Mouse (Mus musculus): ENCODE measurements around the gene Lipc.

Lipc gene

DNA sequence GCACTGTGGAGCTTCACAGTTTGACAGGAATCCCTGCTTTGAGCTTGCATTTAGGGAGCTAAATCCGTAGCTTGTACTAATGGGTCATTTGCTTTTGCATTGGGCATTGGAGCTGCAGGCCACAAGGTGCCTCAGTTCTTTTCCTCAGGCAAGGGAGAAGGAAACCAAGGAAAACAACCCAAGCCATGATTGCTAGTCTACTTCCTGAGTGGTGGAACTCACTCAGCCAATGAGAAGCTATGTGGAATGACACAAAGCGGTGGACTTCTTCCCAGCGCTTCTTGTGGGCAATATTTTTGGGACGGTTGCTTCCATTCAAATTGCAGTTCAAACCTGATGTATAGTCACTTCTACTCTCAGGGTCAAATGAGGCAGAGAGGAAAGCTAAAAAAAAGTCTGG, at the start of gene Lipc:
Gene Lipc (minus strand): TSS at position 101 of the 400 bp plus-strand sequence.
- DNase-seq (ENCODE audit: low spot score) = no peak

DNA sequence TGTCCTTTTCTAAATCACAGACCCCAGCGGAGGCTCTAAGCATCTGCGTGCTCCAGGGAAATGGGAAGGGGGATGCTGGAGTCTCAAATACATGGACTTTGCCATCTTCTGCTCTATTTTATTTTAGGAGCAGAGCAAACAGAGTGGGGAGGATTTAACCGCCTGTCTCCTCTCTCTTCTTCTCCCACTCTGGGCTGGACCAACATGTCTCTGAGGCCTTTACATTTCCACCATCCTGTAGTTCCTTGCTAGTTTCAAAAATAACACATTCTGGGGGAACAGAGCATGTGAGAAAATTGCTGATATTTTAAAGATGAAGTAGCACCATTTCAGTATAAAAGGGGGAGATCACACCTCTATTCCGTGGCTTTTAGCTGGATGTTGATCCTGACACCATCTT, 47.1 kb upstream of the Lipc start:
- no peak for DNase-seq (ENCODE audit: low spot score)

DNA sequence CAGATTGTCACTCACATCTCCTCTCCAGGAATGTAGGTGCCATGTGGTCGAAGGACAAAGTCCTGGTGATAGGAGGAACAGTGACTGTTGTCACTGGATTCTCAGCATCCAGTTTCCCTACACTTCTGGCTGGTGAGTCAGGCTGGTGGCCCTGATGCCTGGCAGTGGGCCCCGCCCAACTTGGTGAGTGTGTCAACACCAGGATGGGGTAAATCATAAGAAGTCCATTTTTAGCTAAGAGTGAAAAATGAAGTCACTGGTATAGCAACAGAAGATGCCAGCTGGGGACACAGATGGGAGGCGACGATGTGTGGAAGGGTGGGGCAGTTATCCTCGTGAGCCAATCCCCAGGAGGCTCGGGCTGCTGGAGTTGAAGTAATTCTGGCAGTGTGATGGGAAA, 46.7 kb upstream of the Lipc start:
- DNase-seq (ENCODE audit: low spot score) = no peak

DNA sequence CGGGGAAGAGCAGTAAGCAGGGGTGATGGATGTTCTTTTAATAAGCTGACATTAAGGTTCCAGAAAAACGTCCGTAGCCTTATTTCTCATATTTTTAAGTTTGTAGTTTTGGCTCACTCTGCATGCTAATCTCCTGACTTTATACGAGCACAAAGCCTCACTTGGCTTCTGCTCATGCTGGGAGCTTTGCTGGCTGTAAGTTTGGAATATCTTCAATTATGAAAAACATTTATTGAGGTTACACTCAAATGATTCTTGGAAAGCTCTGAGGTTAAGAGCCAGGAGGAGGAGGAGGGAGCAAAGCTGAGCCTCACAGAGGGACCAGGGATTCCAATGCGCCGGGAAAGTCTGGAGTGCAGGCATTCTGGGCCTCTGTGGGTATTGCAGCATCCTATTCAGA, 41.3 kb upstream of the Lipc start:
- peak; percentile 5 for DNase-seq (ENCODE audit: low spot score)

DNA sequence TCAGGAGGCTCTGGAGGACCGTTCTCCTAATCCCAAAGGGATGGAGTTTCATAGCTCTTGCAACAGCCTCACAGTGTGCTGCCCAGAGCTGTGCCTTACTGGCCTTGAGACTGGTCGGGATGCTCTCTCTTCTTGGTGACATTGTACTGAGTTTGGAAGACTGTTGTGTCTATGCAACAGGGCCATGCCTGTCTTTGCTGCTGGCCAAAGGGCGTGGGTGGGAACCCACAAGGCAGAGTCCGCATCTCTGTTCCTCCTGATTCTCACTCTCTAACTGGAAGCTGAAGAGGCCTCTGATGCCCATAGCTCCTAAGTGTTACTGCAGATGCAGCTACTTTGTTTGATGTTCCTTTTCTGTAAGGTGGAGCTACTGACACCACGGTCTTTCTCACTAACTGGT, 39.4 kb upstream of the Lipc start:
- no peak for DNase-seq (ENCODE audit: low spot score)

DNA sequence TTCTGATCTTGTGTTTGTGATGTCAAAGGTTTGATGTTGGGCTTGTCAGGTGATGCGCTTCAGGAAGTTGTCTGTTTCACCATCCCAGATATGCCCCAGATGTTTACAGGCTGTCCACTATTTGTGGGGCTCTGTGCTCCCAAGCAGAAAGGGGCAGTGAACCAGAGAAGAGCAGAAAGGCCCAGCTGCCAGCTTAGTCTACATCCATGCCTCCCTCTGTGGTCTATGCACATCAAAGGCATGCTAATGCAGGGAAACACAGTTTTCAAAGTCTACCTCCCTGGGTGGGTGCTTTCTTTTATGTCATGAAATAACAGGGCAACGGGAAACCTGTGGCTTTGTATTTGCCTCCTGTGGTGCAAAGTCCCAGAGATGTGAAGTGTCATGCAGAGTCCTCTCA, 35.2 kb upstream of the Lipc start:
- no peak for DNase-seq (ENCODE audit: low spot score)

DNA sequence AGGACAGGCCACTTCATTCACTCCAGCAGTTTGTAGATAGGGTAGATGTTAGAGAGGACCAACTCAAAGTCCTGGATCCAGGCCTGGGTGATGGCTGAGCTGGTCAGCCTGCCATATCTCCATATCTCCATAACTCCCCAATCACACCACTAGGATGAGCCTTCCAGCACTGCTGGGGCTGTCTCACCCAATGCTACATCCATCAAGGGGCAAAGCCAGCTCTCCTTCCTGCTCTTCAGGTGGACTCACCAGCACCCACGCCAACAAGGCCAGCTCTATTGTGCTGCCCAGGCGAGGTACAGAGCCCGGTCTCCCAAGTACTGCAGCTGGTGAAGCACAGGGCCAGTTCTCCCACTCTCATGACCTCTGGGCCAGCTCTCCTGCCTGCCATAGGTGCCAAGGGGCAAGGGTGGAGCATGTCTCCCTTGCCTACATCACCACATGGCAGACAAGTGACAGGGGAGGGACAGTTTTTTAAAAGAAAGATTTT, 31.0 kb upstream of the Lipc start:
- DNase-seq (ENCODE audit: low spot score) = no peak

DNA sequence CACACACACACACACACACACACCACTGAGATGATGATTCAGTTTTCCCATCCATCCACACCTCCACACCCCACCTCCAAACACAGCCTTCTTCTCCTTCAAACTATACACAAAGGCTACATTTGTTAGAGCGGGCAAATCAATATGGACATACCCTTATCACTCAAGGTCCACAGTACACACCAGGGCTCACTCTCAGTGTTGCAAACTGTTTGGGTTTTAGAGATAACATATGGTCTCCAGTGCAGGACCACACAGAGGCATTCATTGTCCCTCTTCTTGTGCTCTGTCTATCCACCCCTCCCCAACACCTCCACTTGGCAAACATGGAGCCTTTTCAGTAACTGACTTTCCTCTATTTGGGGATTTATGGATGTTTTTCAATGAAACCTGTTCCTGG, 29.7 kb upstream of the Lipc start:
- DNase-seq (ENCODE audit: low spot score) = no peak

DNA sequence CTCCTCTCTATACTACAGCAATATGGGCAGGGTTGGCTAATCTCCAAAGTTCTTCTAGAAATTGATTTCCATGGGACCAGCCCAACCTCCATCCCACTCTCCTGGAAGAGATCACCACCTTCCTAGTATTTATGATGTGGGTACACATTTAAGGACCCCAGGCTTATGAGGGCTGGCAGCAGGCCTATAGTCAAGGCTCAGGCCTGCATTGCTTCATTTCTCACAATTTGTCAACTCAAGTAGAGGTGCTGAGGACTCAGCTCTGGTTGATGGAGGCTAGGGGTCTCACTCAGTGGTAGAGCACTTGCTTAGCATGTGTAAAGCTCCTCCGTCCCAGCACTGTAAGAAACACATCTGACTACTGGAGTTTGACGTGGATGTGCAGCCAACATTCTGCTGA, 27.6 kb upstream of the Lipc start:
- no peak for DNase-seq (ENCODE audit: low spot score)

DNA sequence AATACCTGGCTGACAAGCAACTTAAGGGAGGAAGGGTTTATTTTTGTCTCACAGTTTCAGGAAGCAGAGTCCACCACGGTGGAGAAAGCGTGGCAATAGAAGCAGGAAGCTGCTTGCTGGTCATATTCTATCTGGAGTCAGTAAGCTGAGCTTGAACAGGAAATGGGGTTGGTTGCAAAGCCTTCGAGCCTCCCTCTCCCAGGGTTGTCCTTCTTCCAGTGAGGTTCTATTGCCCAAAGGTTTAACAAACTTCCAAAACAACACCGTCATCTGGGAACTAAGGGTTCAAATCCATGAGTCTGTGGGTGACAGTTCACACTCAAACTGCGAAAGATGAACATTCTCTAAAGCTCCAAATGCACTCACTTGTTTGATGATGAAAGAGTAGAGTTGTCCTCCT, 27.1 kb upstream of the Lipc start:
- no peak for DNase-seq (ENCODE audit: low spot score)

DNA sequence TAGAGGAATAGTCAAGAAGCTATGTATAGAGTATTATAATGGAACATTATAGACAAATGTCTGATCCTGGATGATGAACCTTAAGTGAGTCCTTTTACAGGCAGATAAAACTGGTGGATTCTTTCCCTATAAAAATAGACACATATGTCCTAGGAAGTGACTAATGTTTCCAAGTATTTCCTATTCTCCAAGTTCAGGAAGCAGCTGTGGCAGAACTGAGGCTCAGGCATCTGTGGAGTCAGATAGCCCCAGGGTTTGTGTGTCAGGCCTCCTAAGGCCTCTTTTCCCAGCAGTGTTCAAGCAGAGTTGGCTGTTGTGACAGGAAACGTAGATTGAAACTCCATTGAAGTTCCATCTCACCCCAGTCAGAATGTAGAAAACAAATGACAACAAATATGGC, 25.4 kb upstream of the Lipc start:
- DNase-seq (ENCODE audit: low spot score) = peak; percentile 36

DNA sequence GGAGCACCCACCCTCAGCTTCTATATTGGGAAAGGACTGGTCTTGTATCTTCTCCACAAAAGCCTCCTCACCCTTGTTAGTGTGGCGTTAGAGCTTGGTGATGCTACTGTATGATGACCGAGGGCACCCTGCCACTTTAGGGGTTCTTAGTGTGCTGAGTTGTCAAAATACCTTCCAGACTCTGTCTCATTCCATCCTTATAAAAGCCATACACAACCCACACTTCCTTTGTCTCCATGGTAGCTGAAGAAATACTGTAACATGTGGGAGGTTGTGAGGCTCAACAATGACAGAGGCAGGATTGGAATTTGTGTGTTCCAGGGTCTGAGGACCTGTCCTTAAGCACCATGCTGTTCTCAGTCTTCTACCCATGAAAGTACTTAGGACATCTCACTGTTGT, 23.9 kb upstream of the Lipc start:
- no peak for DNase-seq (ENCODE audit: low spot score)

DNA sequence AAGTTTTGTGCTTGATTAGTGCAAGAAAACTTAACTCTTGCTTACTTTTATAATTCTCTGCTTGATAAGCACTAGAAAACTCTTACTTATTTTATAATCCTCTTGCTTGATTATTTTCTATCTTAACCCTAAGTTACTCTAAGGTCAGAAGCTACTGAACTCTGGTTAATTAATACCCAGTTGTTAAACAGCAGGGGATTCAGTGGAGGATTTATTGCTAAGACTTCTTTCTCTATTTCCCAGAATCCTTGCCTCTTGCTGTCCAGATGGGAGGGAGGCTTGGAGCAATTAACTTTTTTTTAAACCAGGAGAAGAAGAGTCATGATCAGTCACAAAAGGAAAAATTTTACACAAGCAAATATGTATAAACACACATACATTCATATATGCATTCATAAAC, 21.3 kb upstream of the Lipc start:
- no peak for DNase-seq (ENCODE audit: low spot score)

DNA sequence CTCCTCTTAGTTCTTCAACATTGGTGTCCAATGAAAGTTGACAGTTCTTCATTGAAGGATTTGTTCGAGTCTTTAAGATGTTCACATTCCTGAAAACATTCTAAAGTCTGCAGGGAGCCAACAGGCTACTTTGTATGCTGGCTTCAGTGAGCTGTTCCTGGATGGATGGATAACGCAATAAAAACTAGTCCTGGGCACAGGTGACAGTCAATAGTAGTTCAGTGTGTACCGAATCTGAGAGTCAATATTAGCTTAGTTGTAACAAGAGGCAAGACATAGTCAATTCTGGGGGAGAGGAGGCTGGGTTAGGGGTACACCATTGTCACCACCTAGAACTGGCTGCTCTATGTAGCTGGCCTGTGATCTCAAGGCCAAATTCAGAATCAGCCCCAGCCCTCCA, 17.2 kb upstream of the Lipc start:
- no peak for DNase-seq (ENCODE audit: low spot score)

DNA sequence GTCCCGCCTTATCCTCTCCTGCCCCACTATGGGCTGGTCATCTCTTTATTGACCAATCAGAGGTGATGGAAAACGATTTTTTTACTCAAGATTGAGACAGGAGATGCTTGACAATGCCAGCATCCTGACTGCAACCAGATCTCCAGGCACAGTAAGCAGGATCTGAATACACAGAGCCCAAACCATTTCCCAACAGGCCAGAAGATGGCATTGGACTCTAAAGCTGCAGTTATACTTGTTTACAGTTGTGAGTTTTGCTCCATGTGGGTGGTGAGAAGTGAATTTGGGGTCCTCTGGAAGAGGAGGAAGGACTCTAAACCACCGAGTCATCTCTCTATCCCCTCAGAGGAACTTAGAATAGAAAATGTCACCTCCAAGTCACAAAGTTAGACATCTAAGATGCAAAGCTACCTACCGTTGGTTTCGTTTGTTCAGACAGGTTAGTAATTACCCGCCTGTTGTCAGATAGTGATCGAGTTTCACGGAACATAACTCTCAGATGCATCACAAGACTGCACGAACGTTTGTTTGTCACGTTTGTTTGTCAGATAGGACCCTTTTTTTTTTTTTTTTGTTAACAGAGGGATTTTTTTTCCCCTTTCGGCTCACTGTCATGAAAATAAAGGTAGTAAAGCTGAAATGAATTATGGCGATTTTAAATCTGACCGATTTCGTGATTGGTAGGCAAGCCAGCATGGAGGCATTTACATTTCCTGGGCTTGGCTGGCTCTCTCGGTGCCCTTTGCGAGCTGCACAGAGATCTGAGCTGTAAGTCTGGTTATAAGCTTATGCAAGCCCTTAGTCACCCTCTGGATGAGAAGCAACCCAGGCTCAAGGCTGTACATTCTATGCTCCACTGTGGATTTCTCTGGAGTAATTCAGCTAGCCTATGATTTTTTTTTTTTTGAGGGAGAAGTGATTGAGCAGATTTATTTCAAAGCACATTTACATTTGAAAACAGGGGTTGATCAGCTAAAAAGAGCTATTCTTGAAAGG, 14.3 kb upstream of the Lipc start:
- DNase-seq (ENCODE audit: low spot score) = no peak

DNA sequence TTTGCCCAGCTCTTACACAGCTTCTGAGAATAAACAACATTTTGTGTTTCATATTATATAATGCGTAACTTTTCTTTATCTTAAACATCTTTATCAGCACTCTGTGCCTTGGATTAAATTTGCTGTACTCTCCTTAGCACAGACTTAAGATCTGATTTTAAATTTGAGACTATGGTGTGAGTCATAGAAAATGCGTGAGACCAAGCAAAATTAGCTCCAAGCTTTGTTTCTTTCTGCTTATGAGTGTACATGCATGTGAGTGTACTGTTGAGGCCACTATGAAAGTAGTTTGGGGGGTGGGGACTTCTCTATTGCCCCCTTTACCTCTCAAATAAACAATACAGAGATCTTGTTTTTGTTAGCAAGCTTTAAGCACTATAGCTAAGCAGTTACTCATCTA, 13.4 kb upstream of the Lipc start:
- no peak for DNase-seq (ENCODE audit: low spot score)

DNA sequence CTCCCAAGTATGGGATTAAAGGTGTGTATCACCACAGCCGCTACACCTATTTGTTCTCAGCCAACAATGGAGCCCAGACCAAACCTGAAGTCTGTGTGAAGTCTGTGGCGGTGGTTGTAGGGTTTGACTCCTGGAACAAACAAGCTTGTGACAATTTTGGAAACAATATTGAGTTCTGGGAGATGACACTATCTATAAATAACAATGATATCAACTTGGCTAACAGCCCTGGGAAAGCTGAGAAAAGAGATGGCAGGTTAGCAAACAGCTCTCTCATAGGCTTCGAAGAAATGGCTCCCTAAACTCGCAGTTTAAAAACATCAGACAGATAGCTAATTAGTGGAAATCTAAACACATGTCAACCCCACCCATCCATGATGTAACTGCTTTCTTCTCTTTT, 13.0 kb upstream of the Lipc start:
- no peak for DNase-seq (ENCODE audit: low spot score)

DNA sequence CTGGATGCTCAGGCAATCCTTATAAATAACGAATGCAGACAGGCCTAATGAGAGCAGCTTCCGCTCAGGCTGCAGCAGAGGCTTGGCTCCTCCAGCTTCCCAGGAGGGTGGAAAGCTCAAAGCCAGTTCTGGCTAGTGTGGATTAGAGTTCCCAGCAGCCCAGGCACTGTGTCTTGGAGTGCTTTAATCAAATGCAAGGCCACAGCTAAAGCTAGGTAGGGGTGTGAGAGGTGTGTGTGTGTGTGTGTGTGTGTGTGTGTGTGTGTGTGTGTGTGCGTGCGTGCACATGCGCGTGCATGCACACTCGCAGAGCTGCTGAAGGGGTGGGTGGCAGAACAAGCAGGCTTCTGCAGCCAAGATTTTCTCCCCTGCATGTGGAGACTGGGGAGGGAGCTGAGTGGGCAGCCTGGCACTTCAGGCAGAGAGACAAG, 11.4 kb upstream of the Lipc start:
- DNase-seq (ENCODE audit: low spot score) = no peak

DNA sequence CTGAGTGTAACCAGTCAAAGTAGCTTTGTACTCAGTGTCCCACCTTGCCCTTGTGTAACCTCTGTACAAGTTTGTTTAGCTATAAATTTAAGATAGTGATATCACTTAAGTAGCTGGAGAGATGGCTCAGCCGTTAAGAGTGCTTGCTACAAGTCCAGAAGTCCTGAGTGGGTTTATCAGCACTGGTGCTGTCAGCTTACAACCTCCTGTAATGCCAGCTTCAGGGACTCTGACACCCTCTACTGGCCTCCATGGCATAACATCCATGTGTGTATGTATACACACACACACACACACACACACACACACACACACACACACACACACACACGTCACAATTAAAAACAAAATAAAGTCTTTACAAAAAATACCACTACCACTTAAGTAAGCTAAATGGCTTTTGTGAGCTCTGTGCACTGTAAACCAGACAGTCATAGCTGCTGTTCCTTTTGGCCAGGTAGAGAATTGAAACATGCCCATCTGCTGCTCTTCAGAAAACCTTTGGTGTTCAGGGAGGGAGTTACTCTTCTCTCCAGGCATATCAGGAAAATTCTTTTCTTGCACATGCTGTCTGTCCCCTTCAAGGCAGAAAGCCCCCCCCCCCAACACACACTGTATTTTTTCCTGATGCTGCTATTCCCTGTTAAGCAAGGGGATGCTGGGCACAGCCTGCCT, 10.9 kb upstream of the Lipc start:
- no peak for DNase-seq (ENCODE audit: low spot score)

DNA sequence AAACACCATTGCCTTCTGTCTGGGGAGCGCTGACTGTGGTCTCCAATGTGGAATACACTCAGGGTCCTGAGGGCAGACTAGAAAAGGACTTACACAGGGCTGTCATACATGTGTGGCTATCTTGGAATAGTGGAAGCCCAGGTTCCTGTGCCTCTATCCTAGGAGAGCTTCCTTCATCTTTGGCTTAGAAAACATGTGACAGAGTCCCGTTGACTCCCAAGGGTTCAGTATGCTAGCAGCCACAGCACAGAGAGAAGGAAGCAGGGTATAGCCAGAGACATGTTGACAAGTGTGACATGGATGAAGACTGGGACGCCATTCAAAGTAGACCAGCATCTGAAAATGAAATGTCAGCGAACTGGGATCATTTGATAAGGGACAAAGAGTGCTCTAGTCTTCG, 8.3 kb upstream of the Lipc start:
- DNase-seq (ENCODE audit: low spot score) = no peak

DNA sequence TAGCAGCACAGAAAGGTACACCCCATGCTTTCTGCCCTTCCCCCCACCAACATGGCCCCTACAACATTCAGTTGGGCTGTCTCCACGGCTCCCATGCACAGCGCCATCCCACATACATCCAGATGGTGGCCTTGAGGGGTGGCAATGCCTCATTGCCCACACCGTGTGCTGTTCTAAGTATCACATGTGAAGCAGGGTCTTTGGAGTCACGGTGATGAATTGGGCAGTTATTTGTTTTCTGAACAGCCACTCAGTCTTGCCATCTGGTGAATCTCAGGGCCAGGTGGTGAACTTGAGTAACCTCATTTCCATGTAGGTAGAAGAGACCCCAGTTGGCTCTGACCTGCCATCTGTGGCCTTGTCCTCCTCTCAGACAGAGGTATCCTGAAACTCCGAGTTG, 7.8 kb upstream of the Lipc start:
- no peak for DNase-seq (ENCODE audit: low spot score)

DNA sequence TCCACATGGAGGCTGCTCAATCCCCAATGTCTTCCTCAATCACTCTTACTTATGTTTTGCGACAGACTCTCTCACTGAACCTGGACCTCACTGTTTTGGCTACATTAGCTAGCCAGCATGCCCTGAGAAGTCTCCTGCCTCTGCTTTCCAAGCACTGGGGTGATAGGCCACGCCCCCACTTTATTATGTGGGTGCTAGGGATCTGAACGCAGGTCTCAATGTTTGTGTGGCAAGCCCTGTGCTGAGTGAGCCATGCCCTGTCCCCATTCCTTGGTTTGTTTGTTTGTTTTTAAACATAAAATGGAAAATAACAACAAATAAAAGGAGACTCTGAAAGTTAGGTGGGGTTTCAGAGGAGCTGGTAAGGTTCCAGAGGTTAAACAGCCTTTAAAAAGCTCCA, 7.4 kb upstream of the Lipc start:
- DNase-seq (ENCODE audit: low spot score) = no peak

DNA sequence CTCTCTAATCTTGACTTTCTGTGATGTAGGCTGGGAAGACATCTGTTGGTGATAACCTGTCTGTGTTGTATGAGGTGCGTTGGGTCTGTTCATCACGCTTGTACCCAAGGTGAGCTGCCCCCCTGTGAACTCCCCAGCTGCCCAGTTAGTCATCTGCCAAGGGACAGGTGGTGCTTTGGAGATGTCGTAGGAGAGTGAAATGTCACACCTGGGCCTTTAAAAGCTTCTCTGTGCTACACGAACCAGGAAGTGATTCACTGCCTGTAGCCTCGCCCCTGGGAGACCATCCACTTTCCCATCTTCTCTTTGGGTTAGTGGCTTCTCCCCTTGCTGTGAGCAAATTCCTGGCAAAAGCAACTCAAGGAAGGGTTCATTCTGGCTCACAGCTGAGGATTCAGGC, 6.4 kb upstream of the Lipc start:
- no peak for DNase-seq (ENCODE audit: low spot score)
